Mouse (Mus musculus) ES-CJ7 (cell line): ENCODE data around the gene Tgm5.
A peak's percentile ranks its signal among the peaks of the same experiment; 100 is the strongest.
"Not testable (repeated sequence)": the region's sequence is repeated elsewhere in the genome, so short reads cannot be mapped to it uniquely, and the experiment has no call there.

Source experiments
- DNase-seq: peaks from one replicate; pipeline ENCODE4 v3.0.0; 2011; ENCODE audit warnings: low read depth, low spot score

Tgm5 gene

DNA sequence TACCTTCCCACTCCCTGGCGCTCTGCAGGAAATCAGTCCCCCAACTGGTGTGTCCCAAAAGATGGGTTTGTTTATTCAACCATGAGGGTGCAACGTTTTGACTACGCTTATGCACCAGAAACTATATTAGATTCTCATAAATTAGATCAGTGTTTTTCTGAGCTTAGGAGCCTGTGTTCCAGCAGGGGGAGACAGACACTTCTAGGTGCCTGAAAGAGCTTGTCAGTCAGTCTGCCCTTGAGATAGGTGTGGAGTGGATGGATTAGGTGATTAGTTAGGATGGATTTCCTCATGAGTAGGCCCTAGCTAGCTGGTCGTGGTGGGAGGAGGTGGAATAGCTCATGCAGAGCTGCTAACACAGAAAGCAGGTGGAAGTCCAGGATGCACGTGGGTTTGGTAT is 44.5 kb downstream of the Tgm5 start:
- peak; percentile 35 for DNase-seq

- no peak for DNase-seq
Measured at GRCm38 (mm10) chr2:121039382-121039781, 46.3 kb downstream of the Tgm5 start.

- DNase-seq, result not testable (repeated sequence)
Measured at GRCm38 (mm10) chr2:121038851-121039250, 46.8 kb downstream of the Tgm5 start.

DNA sequence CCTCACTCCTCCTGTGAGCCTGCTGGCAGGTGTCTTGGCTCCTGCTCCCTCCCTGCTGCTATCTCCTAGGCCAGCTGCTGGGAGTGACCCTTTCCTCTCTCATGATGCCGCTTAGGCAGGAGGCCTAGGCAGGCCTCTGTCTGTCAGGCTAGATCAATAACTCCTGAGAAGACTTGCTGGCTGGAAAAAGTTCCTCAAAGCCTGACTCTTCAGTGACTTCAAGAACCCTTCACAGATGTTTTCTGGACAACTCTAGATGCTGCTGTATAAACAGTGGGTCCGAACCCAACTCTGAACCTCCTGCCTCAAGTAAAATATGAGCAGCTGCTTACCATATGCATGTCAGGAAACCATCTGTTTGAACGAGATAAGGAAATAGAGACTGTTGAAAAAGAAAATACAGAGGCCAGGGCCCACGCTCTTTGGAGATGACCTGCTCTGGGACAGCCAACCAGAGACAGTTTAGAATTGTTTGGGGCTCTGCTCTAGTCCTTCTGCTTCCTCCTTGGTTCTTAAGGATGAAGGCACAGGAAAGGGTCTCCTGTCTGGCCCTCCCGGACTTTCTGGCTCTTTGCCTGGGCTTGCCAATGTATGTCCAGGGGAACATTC is 48.8 kb downstream of the Tgm5 start, which contains the start of gene Epb42:
Epb42 (minus strand) TSS at position 340 of the 609 bp plus-strand sequence.
- no peak for DNase-seq

- no peak for DNase-seq
Measured at GRCm38 (mm10) chr2:121022918-121023317, 62.7 kb downstream of the Tgm5 start.

DNA sequence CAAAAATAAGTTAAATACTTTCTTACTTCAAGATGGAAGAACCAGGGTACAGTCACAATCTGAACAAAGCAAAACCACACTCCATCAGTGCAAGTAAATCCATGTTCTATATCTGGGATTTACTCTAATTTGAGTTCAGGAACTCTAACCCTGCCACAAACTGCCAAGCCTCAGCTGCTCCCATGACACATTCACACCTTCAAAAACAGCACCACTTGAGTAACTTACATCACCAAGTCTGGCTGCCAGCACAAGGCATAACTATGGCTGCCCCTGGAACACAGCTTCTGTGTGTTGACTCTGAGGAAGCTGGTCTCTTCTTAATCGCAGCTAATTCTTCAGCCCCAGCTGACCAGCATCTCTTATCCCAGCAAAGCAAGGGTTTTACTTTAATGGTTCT is 68.5 kb downstream of the Tgm5 start:
- no peak for DNase-seq

GRCm38 (mm10) chr2:121016226-121016625 is 69.4 kb downstream of the Tgm5 start:
- no peak for DNase-seq

GRCm38 (mm10) chr2:121015507-121015906 is 70.1 kb downstream of the Tgm5 start:
- DNase-seq, result no peak

- no peak for DNase-seq
Measured at GRCm38 (mm10) chr2:121012676-121013075, 73.0 kb downstream of the Tgm5 start.

GRCm38 (mm10) chr2:121009071-121009677 is 76.5 kb downstream of the Tgm5 start:
- DNase-seq, result no peak

DNA sequence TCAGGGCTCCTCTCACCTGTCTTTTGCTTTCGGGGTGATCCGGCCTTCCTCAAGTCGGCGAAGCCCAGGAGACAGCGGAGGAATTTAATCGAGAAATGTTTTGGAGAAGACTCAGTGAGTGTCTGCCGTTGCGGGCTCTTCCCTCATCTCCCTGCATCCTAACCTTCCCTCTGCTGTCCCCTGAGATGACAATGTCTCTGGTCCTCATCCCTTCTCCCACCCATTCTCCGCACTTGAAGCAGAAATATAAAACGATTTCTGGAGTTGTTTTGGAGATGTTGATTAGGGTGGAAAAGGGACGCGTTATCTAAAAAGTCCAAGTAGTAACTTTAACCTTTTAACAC is 77.0 kb downstream of the Tgm5 start:
- no peak for DNase-seq

- DNase-seq, result peak; percentile 95
Measured at GRCm38 (mm10) chr2:121007925-121008663, 77.5 kb downstream of the Tgm5 start, which contains the start of gene Ccndbp1. Ccndbp1 (plus strand) TSS chr2:121008403.

DNA sequence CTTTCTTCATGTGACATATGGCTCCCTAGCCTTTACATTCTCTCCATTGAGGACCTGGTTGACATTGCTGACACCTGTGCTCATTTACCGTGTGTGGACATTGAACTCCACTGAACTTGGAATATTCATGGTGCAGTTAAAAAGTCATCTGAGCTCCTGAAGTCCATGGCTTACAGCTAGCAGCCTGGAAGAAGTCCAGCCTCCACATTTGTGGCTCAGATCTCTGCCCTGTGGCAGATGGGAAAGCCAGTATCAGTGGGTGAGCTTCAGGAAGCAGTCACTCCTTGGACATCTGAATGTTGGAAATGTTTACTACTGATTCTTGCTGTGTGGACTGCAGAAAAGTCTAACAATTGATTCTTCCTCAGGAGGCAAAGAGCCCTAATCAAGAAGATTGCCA is 78.7 kb downstream of the Tgm5 start:
- DNase-seq, result no peak

GRCm38 (mm10) chr2:121004018-121004811 is 81.4 kb downstream of the Tgm5 start:
- DNase-seq, result no peak

DNA sequence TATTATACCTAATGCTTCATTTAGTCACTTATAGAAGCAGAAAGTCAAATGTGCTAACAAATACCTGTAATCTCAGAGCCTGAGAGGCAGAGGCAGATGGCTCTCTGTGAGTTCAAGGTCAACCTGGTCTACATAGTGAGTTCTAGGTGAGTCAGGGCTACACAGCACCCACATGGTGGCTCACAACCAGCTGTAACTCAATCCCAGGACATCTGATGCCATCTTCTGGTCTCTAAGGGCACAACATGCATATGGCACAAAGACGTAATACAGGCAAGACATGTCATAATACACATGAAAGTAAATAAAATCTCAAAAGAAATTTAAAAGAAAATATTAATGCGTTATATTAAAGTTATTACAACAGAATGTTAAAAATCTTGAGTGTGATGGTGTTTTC is 82.1 kb downstream of the Tgm5 start:
- DNase-seq, result peak; percentile 81

DNA sequence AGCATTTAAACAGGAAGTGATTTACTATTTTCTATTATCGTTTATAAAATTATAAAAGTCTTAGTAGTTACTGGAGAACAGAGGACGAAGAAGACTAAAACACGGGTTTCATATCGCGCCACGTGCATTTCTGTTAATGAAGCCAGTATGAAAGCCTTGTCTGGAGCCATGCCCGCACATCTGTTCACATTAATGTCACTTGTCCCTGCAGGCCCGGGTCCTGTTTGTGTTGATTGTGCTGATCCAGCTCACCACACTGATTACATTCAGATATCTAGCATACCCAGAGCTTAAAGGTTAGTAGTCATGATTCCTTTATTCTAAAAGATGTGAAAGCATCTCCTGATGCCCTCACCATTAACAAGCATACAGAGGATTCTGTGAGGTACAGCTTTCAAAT is 86.8 kb downstream of the Tgm5 start:
- no peak for DNase-seq

DNA sequence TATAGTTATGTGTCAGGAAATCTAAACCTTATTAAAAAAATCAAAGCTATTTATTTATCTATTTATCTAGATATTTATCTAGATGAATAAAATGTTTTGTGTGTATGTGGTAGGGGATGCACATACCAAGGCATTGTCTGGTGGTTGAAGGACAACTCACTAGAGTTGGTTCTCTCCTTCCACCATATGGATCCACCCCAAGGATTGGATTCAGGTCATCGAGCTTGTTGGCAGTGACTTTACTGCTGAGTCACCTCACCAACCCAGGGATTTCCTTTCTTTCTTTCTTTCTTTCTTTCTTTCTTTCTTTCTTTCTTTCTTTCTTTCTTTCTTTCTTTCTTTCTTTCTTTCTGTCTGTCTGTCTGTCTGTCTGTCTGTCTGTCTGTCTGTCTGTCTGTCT is 89.0 kb downstream of the Tgm5 start:
- DNase-seq, result not testable (repeated sequence)
